Mouse (Mus musculus) lung, postnatal 0 days (tissue): ENCODE measurements around the gene Palld.

ENCODE experiments used
- CTCF ChIP-seq: IDR thresholded peaks from 2 replicates; pipeline ENCODE4 v1.5.1; 2016; ENCODE audit warnings: antibody characterized with exemption, mild to moderate bottlenecking
- EP300 ChIP-seq: IDR thresholded peaks from 2 replicates; pipeline ENCODE4 v1.6.1; 2016; ENCODE audit warnings: antibody characterized with exemption, mild to moderate bottlenecking, control low read depth

- TF ChIP-seq EP300 (no peak), CTCF (no peak)
These were observed 319.9 kb downstream of the Palld start for GRCm38 (mm10) chr8:61582547-61582946.
